Mouse (Mus musculus) heart, postnatal 0 days (tissue): ENCODE results near the gene Cd86.

ENCODE experiments used
- CTCF ChIP-seq: IDR thresholded peaks from 2 replicates; pipeline ENCODE4 v1.5.1; 2016; ENCODE audit warnings: antibody characterized with exemption, control low read depth, low read depth
- EP300 ChIP-seq: IDR thresholded peaks from 2 replicates; pipeline ENCODE4 v1.6.1; 2016; ENCODE audit warnings: antibody characterized with exemption, low read depth

DNA sequence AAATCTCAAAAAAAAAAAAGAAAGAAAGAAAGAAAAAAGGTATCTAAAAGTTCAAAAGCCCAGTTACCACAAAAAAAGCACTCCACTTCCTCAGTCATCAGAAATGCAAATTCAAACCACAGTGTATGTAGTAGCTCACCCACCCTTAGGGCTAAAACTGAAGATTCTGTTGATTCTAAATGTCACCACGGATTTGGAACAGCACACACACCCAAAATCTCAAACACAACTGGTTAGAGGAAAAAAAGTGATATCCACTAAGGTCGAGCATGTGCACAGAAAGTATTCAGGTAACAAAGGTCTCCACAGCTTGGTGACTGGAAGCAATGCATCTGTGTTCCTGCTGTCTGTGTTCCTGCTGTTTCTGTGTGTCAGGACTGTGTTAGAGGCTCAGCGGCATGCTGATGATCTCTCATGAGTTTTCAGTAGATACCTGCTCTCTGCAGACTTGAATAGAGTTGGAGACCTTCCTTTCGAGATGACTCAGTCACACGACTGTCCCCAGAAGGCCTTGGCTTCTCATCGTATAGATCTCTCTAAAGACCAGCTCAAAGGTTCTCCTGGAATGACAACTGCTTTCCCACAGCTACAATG is 18.5 kb upstream of the Cd86 start:
- no peak for TF ChIP-seq EP300
- TF ChIP-seq CTCF, result no peak
